Mouse (Mus musculus): ENCODE data around the gene Dmap1. TPM values are rescaled to one million over a fixed set of nuclear protein-coding genes. Genes with fewer than 3 reads are reported as not detected.

Gene Dmap1
- total and polyA plus RNA-seq, 3 experiments = 28.8 to 42.5 (median 29.9) TPM

DNA sequence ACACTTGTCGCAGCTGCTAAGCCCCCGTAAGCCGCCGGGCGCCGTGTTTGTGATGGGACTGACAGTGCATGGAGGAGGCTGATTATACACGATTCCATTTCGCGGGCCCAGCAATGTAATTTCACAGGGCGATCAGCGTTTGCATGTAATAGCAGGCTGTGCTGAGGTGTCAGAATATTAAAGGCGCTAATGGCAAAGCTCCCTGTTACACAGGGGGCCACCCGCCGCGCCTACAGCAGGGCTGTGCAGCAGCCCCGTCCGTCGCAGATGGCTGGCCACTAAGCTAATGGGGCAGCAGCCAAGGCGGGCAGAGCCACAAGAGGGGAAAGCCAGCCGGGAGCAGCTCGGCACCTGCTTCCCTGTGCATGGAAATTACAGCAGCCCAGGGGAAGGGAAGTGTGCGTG lies 37.0 kb downstream of the Dmap1 start:
- no peak overlapping the region for H3K4me3 ChIP-seq (ENCODE audit: low read depth, low read length)
- H3K27me3 ChIP-seq (ENCODE audit: insufficient read depth, low read length) = no peaks in the 10 kb centered on the region
- peaks cover 2% of the 10 kb centered on the region for H3K4me1 ChIP-seq (ENCODE audit: insufficient read depth, low read depth, low read length)
- ATAC-seq (ENCODE audit: extremely low read depth, insufficient number of reproducible peaks, low FRiP score, poor library complexity, severe bottlenecking) = no peak
- peaks cover 80% of the 10 kb centered on the region for H3K36me3 ChIP-seq (replicated peaks)
- no peaks in the 10 kb centered on the region for H3K9me3 ChIP-seq (replicated peaks)
- no peak for DNase-seq (ENCODE audit: low spot score)
- TF ChIP-seq GATA2 (IDR thresholded peaks at IDR 0.05; ENCODE audit: borderline replicate concordance, low read depth, low read length) = no peak
- no peak for TF ChIP-seq CTCF (IDR thresholded peaks at IDR 0.05; ENCODE audit: low read depth, low read length)
- TF ChIP-seq TAL1 (conservative IDR thresholded peaks at IDR 0.05; ENCODE audit: low read depth, low read length) = no peak
- no peak for TF ChIP-seq POLR2AphosphoS5 (IDR thresholded peaks at IDR 0.05; ENCODE audit: insufficient replicate concordance, low read depth, low read length)
- TF ChIP-seq GATA1 (IDR thresholded peaks at IDR 0.05; ENCODE audit: borderline replicate concordance, low read length) = no peak

GRCm38 (mm10) chr4:117641804-117642203 lies 40.3 kb downstream of the Dmap1 start:
- ATAC-seq (ENCODE audit: extremely low read depth, insufficient number of reproducible peaks, low FRiP score, poor library complexity, severe bottlenecking) = no peak
- Histone ChIP-seq H3K4me3 (ENCODE audit: low read depth, low read length) (no peak overlapping the region), H3K9me3 (replicated peaks) (no peaks in the 10 kb centered on the region), H3K27me3 (ENCODE audit: insufficient read depth, low read length) (no peaks in the 10 kb centered on the region), H3K36me3 (replicated peaks) (peaks cover 70% of the 10 kb centered on the region), H3K4me1 (ENCODE audit: insufficient read depth, low read depth, low read length) (peaks cover 2% of the 10 kb centered on the region)
- DNase-seq (ENCODE audit: low spot score) = no peak
- TF ChIP-seq GATA1 (IDR thresholded peaks at IDR 0.05; ENCODE audit: borderline replicate concordance, low read length) = no peak
- no peak for TF ChIP-seq CTCF (IDR thresholded peaks at IDR 0.05; ENCODE audit: low read depth, low read length)
- TF ChIP-seq TAL1 (conservative IDR thresholded peaks at IDR 0.05; ENCODE audit: low read depth, low read length) = no peak
- TF ChIP-seq POLR2AphosphoS5 (IDR thresholded peaks at IDR 0.05; ENCODE audit: insufficient replicate concordance, low read depth, low read length) = no peak
- TF ChIP-seq GATA2 (IDR thresholded peaks at IDR 0.05; ENCODE audit: borderline replicate concordance, low read depth, low read length) = no peak

- DNase-seq (ENCODE audit: low spot score) (no peak), ATAC-seq (ENCODE audit: extremely low read depth, insufficient number of reproducible peaks, low FRiP score, poor library complexity, severe bottlenecking) (no peak)
- no peak overlapping the region for H3K4me3 ChIP-seq (ENCODE audit: low read depth, low read length)
- H3K36me3 ChIP-seq (replicated peaks) = peaks cover 70% of the 10 kb centered on the region
- H3K27me3 ChIP-seq (ENCODE audit: insufficient read depth, low read length) = no peaks in the 10 kb centered on the region
- H3K9me3 ChIP-seq (replicated peaks) = no peaks in the 10 kb centered on the region
- H3K4me1 ChIP-seq (ENCODE audit: insufficient read depth, low read depth, low read length) = no peaks in the 10 kb centered on the region; the same call in 1 of the 2 replicates
- TF ChIP-seq CTCF (IDR thresholded peaks at IDR 0.05; ENCODE audit: low read depth, low read length) (no peak), GATA1 (IDR thresholded peaks at IDR 0.05; ENCODE audit: borderline replicate concordance, low read length) (no peak), TAL1 (conservative IDR thresholded peaks at IDR 0.05; ENCODE audit: low read depth, low read length) (no peak), POLR2AphosphoS5 (IDR thresholded peaks at IDR 0.05; ENCODE audit: insufficient replicate concordance, low read depth, low read length) (no peak), GATA2 (IDR thresholded peaks at IDR 0.05; ENCODE audit: borderline replicate concordance, low read depth, low read length) (no peak)
These were observed 41.0 kb downstream of the Dmap1 start for GRCm38 (mm10) chr4:117640925-117641703.

DNA sequence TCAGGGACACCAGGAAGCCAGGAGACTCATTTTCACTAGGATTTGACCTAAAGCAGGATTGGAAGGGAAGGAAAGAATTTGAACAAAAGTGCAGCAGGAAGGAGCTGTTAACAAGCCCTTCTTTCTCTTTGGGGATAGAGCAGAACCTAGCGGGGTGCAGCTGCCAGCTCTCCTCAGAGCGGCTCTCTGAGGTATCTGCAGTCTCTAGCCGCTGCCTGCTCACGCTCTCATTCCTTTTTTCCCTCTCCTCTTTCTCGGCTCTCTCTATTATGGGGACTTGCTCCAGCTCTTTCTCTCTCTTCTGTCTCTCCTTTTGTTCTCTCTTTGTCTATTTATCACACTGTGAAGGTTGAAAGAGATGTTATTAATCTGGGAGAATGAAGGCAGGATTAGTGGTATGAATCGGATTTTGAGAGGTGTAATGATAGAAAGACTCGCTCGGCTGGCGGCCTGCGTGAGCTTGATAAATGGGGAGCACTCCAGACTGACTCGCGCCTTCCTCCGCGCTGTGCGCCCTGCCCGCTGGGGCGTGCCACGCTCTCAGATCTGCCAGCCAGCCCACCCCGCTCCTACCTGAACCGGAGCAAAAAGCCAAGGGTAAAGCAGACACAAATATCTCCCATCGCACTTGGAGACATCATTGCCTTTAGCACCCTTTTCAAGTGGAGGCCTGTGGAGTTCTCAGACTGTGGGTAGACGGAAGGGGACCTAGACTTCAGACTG lies 45.0 kb downstream of the Dmap1 start:
- H3K27me3 ChIP-seq (ENCODE audit: insufficient read depth, low read length) = no peaks in the 10 kb centered on the region
- ATAC-seq (ENCODE audit: extremely low read depth, insufficient number of reproducible peaks, low FRiP score, poor library complexity, severe bottlenecking) = no peak
- TF ChIP-seq GATA2 (IDR thresholded peaks at IDR 0.05; ENCODE audit: borderline replicate concordance, low read depth, low read length) (no peak), GATA1 (IDR thresholded peaks at IDR 0.05; ENCODE audit: borderline replicate concordance, low read length) (no peak), POLR2AphosphoS5 (IDR thresholded peaks at IDR 0.05; ENCODE audit: insufficient replicate concordance, low read depth, low read length) (no peak), CTCF (IDR thresholded peaks at IDR 0.05; ENCODE audit: low read depth, low read length) (no peak), TAL1 (conservative IDR thresholded peaks at IDR 0.05; ENCODE audit: low read depth, low read length) (no peak)
- H3K4me1 ChIP-seq (ENCODE audit: insufficient read depth, low read depth, low read length) = peaks cover 15% of the 10 kb centered on the region
- H3K4me3 ChIP-seq (ENCODE audit: low read depth, low read length) = no peak overlapping the region
- no peaks in the 10 kb centered on the region for H3K9me3 ChIP-seq (replicated peaks)
- H3K36me3 ChIP-seq (replicated peaks) = peaks cover 73% of the 10 kb centered on the region
- no peak for DNase-seq (ENCODE audit: low spot score)

DNA sequence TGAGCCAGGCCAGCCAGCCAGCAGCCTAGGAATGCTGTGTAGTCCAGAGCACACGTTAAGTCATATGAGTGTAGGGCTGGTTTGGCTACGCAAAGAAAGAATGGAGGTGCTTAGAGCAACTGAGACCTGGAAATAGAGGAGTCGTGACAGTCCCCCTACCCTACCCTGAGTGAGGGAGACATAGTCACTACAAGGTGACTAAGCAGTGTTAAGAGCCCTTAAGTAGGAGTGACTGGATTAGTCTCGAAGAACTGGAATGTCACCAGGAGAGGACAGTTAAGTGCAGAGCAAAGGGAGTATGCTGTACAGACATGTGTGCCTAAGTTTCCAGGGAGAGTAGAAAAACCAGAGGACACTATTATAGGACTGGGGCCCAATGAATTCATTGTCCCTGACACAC lies 45.9 kb downstream of the Dmap1 start:
- DNase-seq (ENCODE audit: low spot score) = no peak
- Histone ChIP-seq H3K9me3 (replicated peaks) (no peaks in the 10 kb centered on the region), H3K4me1 (ENCODE audit: insufficient read depth, low read depth, low read length) (peaks cover 15% of the 10 kb centered on the region), H3K36me3 (replicated peaks) (peaks cover 68% of the 10 kb centered on the region), H3K27me3 (ENCODE audit: insufficient read depth, low read length) (no peaks in the 10 kb centered on the region), H3K4me3 (ENCODE audit: low read depth, low read length) (no peak overlapping the region)
- TF ChIP-seq TAL1 (conservative IDR thresholded peaks at IDR 0.05; ENCODE audit: low read depth, low read length) = no peak
- TF ChIP-seq GATA1 (IDR thresholded peaks at IDR 0.05; ENCODE audit: borderline replicate concordance, low read length) = no peak
- TF ChIP-seq POLR2AphosphoS5 (IDR thresholded peaks at IDR 0.05; ENCODE audit: insufficient replicate concordance, low read depth, low read length) = no peak
- no peak for TF ChIP-seq GATA2 (IDR thresholded peaks at IDR 0.05; ENCODE audit: borderline replicate concordance, low read depth, low read length)
- no peak for ATAC-seq (ENCODE audit: extremely low read depth, insufficient number of reproducible peaks, low FRiP score, poor library complexity, severe bottlenecking)

DNA sequence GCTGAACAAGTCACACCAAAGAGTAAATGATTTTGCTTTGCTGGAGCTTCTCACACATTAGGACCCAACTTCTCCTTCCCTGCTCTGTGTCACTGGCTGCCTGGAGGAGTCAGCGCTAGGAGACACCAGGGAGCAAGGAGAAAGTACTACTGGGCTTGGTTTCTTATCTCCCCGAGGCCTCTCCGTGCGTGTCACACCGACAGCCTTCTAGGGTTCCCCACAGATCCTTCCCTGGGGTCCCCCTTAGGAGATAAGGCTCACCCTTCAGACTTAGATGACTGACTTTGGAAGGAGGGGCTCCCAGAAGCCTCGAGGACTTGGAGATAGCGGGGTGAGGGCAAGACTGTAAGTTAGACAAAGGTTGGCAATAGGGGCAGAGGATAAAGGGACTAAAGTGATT lies 47.4 kb downstream of the Dmap1 start:
- DNase-seq (ENCODE audit: low spot score) (no peak), ATAC-seq (ENCODE audit: extremely low read depth, insufficient number of reproducible peaks, low FRiP score, poor library complexity, severe bottlenecking) (no peak)
- peaks cover 15% of the 10 kb centered on the region for H3K4me1 ChIP-seq (ENCODE audit: insufficient read depth, low read depth, low read length)
- no peak overlapping the region for H3K4me3 ChIP-seq (ENCODE audit: low read depth, low read length)
- no peaks in the 10 kb centered on the region for H3K9me3 ChIP-seq (replicated peaks)
- H3K27me3 ChIP-seq (ENCODE audit: insufficient read depth, low read length) = no peaks in the 10 kb centered on the region
- peaks cover 68% of the 10 kb centered on the region for H3K36me3 ChIP-seq (replicated peaks)
- TF ChIP-seq POLR2AphosphoS5 (IDR thresholded peaks at IDR 0.05; ENCODE audit: insufficient replicate concordance, low read depth, low read length) (no peak), GATA1 (IDR thresholded peaks at IDR 0.05; ENCODE audit: borderline replicate concordance, low read length) (no peak), GATA2 (IDR thresholded peaks at IDR 0.05; ENCODE audit: borderline replicate concordance, low read depth, low read length) (no peak), CTCF (IDR thresholded peaks at IDR 0.05; ENCODE audit: low read depth, low read length) (no peak), TAL1 (conservative IDR thresholded peaks at IDR 0.05; ENCODE audit: low read depth, low read length) (no peak)

Measured in G1E (cell line).